Mouse (Mus musculus) E14TG2a.4 (cell line): ENCODE data around the gene Dcxr.
"Not testable (repeated sequence)": the region's sequence is repeated elsewhere in the genome, so short reads cannot be mapped to it uniquely, and the experiment has no call there.

Experiments used
- H3K27me3 ChIP-seq: 2 replicates; pipeline ENCODE4 v1.6.1; 2014; ENCODE audit warnings: low read length, control low read depth; ENCODE audit not compliant: insufficient read depth
- H3K36me3 ChIP-seq: 2 replicates; pipeline ENCODE4 v1.6.1; 2014; ENCODE audit warnings: low read length, control low read depth; ENCODE audit not compliant: insufficient read depth
- H3K4me1 ChIP-seq: replicated peaks from 2 replicates; pipeline ENCODE4 v1.6.1; 2014; ENCODE audit warnings: low read depth, low read length, control low read depth
- H3K4me3 ChIP-seq: replicated peaks from 2 replicates; pipeline ENCODE4 v1.5.1; 2014; ENCODE audit warnings: mild to moderate bottlenecking, low read length
- H3K9me3 ChIP-seq: 2 replicates; pipeline ENCODE4 v1.6.1; 2014; ENCODE audit warnings: low read length, control low read depth
- CTCF ChIP-seq: conservative IDR thresholded peaks from 2 replicates; pipeline ENCODE4 v1.5.1; 2014; ENCODE audit warnings: low read length
- NANOG ChIP-seq: IDR thresholded peaks from 2 replicates; pipeline ENCODE4 v1.6.1; 2014; ENCODE audit warnings: borderline replicate concordance, low read length, mixed read lengths
- POU5F1 ChIP-seq: IDR thresholded peaks from 2 replicates; pipeline ENCODE4 v1.6.1; 2014; ENCODE audit warnings: low read length, borderline replicate concordance

The Dcxr gene

GRCm38 (mm10) chr11:120727169-120727527 is at the start of gene Dcxr:
Gene Dcxr, minus strand, starts transcription at chr11:120727281.
- TF ChIP-seq CTCF (no peak), POU5F1 (no peak), NANOG (no peak)
- Histone ChIP-seq H3K27me3 (peaks cover 61% of the 10 kb centered on the region), H3K4me1 (peaks cover 59% of the 10 kb centered on the region), H3K4me3 (peak within 1 kb of the TSS; percentile 89), H3K36me3 (peaks cover 20% of the 10 kb centered on the region), H3K9me3 (no peaks in the 10 kb centered on the region)

DNA sequence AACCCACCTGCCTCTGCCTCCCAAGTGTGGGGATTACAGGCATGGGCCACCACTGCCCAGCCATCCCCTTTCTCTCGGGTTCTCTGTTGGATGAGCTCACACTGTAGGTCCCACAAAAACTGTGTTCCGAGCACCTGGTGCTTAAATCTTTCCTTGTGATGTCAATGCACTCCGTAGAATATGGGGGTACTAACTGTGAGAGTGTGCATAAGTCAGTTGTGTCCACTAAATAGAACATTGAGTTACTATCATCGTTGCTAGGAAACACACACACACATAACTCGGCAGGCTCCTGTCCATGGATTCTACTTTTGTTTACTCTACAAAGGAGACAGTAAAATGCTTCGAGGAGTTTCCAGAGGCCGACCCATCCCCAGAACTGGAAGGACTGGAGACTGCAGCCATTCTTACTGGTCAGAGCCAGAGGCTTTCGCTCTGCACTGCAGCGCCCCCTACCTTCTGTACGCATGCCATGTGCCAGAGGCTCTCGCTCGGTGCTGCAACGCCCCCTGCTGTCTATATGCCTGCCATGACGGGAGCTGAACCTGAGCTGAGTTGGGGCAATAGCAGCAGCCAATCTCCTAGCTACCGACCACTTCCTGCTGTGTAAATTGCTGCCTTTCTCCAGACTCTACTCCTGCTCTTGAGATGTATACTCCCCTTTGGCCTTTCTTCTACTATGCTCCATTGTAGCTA is 48.8 kb upstream of the Dcxr start:
- H3K9me3 ChIP-seq: no peaks in the 10 kb centered on the region
- TF ChIP-seq NANOG (no peak), POU5F1 (no peak), CTCF (peak; percentile 97)
- peaks cover 16% of the 10 kb centered on the region for H3K36me3 ChIP-seq
- H3K4me1 ChIP-seq: peaks cover 55% of the 10 kb centered on the region
- H3K4me3 ChIP-seq: no peak overlapping the region
- no peaks in the 10 kb centered on the region for H3K27me3 ChIP-seq

GRCm38 (mm10) chr11:120773463-120774190 is 46.5 kb upstream of the Dcxr start:
- H3K9me3 ChIP-seq: no peaks in the 10 kb centered on the region
- TF ChIP-seq CTCF (no peak), NANOG (no peak), POU5F1 (no peak)
- no peaks in the 10 kb centered on the region for H3K27me3 ChIP-seq
- H3K4me3 ChIP-seq: no peak overlapping the region
- peaks cover 33% of the 10 kb centered on the region for H3K4me1 ChIP-seq
- H3K36me3 ChIP-seq: peaks cover 3% of the 10 kb centered on the region; the same call in 1 of the 2 replicates

- H3K9me3 ChIP-seq: no peaks in the 10 kb centered on the region
- no peaks in the 10 kb centered on the region for H3K36me3 ChIP-seq
- TF ChIP-seq POU5F1 (no peak), NANOG (no peak), CTCF (no peak)
- H3K4me3 ChIP-seq: no peak overlapping the region
- H3K27me3 ChIP-seq: no peaks in the 10 kb centered on the region
- peaks cover 33% of the 10 kb centered on the region for H3K4me1 ChIP-seq
Measured at GRCm38 (mm10) chr11:120772749-120773148, 45.7 kb upstream of the Dcxr start.

- H3K9me3 ChIP-seq: no peaks in the 10 kb centered on the region
- H3K36me3 ChIP-seq: no peaks in the 10 kb centered on the region
- no peak overlapping the region for H3K4me3 ChIP-seq
- H3K4me1 ChIP-seq: peaks cover 35% of the 10 kb centered on the region
- no peaks in the 10 kb centered on the region for H3K27me3 ChIP-seq
- TF ChIP-seq NANOG (no peak), CTCF (no peak), POU5F1 (no peak)
Measured at GRCm38 (mm10) chr11:120768206-120768605, 41.1 kb upstream of the Dcxr start.

GRCm38 (mm10) chr11:120767023-120767422 is 39.9 kb upstream of the Dcxr start:
- not testable (repeated sequence) for H3K4me3 ChIP-seq, H3K36me3 ChIP-seq, H3K27me3 ChIP-seq, H3K9me3 ChIP-seq
- peaks cover 42% of the 10 kb centered on the region for H3K4me1 ChIP-seq

- H3K36me3 ChIP-seq: not testable (repeated sequence)
- H3K4me1 ChIP-seq: peaks cover 46% of the 10 kb centered on the region
- peak overlapping the region; percentile 61 for H3K4me3 ChIP-seq
- peaks cover 25% of the 10 kb centered on the region for H3K9me3 ChIP-seq
- H3K27me3 ChIP-seq: peaks cover 14% of the 10 kb centered on the region
Measured at GRCm38 (mm10) chr11:120763121-120763999, 36.3 kb upstream of the Dcxr start.

DNA sequence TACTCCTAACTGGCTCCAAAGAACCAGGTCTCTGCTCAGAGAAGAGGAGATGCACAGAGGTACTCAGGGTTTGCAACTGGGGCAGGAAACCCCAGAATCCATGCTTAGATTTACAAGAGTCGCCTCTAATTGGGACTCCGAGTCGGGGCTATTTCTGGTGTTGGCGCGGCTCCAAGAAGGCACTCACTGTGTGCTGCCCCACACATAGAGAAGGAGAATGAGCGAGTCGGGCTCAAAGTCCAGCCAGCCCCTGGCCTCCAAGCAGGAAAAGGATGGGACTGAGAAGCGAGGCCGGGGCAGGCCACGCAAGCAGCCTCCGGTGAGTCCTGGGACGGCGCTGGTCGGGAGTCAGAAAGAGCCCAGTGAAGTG is 35.6 kb upstream of the Dcxr start, which contains the start of gene Hmga1b:
Gene Hmga1b (plus strand): TSS at position 123 of the 370 bp plus-strand sequence.
- peaks cover 32% of the 10 kb centered on the region for H3K9me3 ChIP-seq
- H3K36me3 ChIP-seq: not testable (repeated sequence)
- H3K4me3 ChIP-seq: peak within 1 kb of the TSS; percentile 61
- H3K4me1 ChIP-seq: peaks cover 40% of the 10 kb centered on the region
- H3K27me3 ChIP-seq: peaks cover 14% of the 10 kb centered on the region
